Mouse (Mus musculus) heart, embryonic 11.5 days (tissue): ENCODE data around the gene Scly. TPM values are rescaled to one million over a fixed set of nuclear protein-coding genes. Genes with fewer than 3 reads are reported as not detected.

Experiments used
- ATAC-seq: fragments of 200-750 bp; cut with Nextera tagmentation; replicated peaks from 2 replicates; pipeline ENCODE4 v1.8.0; 2017; ENCODE audit warnings: moderate library complexity; ENCODE audit not compliant: insufficient number of reproducible peaks, low FRiP score, low TSS enrichment
- H3K27ac ChIP-seq: fragments of 300-500 bp; sonication (generic); 2 replicates; pipeline ENCODE4 v1.5.1; 2014; ENCODE audit warnings: mild to moderate bottlenecking, low read depth, low read length
- H3K27me3 ChIP-seq: fragments of 300-500 bp; sonication (generic); 2 replicates; pipeline ENCODE4 v1.6.1; 2014; ENCODE audit warnings: mild to moderate bottlenecking, low read length, mixed read lengths; ENCODE audit not compliant: control insufficient read depth, insufficient read depth
- H3K36me3 ChIP-seq: fragments of 300-500 bp; sonication (generic); 2 replicates; pipeline ENCODE4 v1.6.1; 2014; ENCODE audit warnings: mild to moderate bottlenecking, low read length, moderate library complexity, mixed read lengths; ENCODE audit not compliant: control insufficient read depth, insufficient read depth
- H3K4me1 ChIP-seq: fragments of 300-500 bp; sonication (generic); 2 replicates; pipeline ENCODE4 v1.6.1; 2014; ENCODE audit warnings: low read length; ENCODE audit not compliant: control insufficient read depth, insufficient read depth
- H3K4me2 ChIP-seq: fragments of 300-500 bp; sonication (generic); 2 replicates; pipeline ENCODE4 v1.6.1; 2014; ENCODE audit warnings: mild to moderate bottlenecking, moderate library complexity
- H3K4me3 ChIP-seq: fragments of 300-500 bp; sonication (generic); 2 replicates; pipeline ENCODE4 v1.5.1; 2014; ENCODE audit warnings: low read depth, low read length
- H3K9ac ChIP-seq: fragments of 300-500 bp; sonication (generic); 2 replicates; pipeline ENCODE4 v1.6.1; 2014; ENCODE audit warnings: mild to moderate bottlenecking, low read depth, low read length, moderate library complexity
- H3K9me3 ChIP-seq: fragments of 300-500 bp; sonication (generic); replicated peaks from 2 replicates; pipeline ENCODE4 v1.6.1; 2016; ENCODE audit warnings: low read length; ENCODE audit not compliant: control insufficient read depth
- WGBS: fragments of 180-500 bp; shearing (Covaris S2); extraction: QIAGEN DNeasy Blood & Tissue Kit; methylation state at CpG from one replicate; pipeline ENCODE4 v1.1.7; 2014; ENCODE audit not compliant: insufficient replicate concordance; 5-methylcytosine and 5-hydroxymethylcytosine counted together
- polyA plus RNA-seq: library from polyadenylated mRNA; unstranded; fragments of >200 nt; fragmentation: Nextera tagmentation; extraction: Ambion mirVana; gene quantifications from 2 replicates; pipeline ENCODE4 v1.2.1, GENCODE M21; 2014

Gene Scly
- polyA plus RNA-seq, 1 experiment from 2014 or later: 12.6 TPM

DNA sequence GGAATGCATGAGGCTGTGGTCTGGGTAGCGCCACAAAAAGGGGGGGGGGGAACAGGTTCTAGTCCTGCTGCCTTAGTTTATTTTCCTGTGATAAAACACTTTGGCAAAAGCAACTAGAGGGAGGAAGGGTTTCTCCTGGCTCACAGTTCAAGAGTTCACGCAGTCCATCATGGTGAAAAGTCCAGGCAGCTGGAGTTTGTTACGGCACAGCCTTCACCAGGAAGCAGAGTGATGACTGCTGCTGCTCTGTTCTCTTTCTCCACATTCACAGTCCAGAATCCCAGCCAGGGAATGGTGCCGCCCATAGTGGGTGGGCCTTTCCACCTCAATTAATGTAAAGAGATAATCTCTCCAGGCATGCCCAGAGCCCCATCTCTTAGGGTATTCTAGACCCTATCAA lies 14.1 kb downstream of the Scly start:
- no peak for ATAC-seq
- Histone ChIP-seq H3K27ac (no peak overlapping the region), H3K9ac (no peak overlapping the region), H3K9me3 (no peaks in the 10 kb centered on the region), H3K27me3 (no peaks in the 10 kb centered on the region), H3K4me3 (no peak overlapping the region), H3K36me3 (peaks cover 19% of the 10 kb centered on the region), H3K4me1 (no peaks in the 10 kb centered on the region), H3K4me2 (no peak overlapping the region)
- 81% methylated on average over 4 of the region's 4 CpGs for WGBS

DNA sequence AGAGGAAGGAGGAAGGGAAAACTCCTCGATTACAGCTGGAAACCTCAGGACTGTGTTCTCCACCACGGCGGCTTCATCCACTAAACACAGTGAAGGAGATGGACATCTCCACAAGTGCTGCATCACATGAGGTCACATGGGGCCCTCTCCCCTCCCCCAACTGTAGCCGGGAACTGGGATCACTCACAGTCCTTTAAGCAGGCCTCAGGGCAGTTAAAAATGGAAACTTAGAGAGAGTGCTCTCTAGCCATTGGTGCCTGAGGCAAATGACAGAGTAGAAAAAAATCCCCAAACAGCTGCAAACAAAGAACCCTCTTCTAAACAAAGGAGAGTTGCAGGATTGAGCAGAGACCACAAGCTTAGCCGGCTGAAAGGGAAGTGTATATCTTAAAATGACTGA lies 15.1 kb downstream of the Scly start:
- peaks cover 19% of the 10 kb centered on the region for H3K36me3 ChIP-seq
- no peaks in the 10 kb centered on the region for H3K27me3 ChIP-seq
- no peak overlapping the region for H3K9ac ChIP-seq
- 42% methylated on average over 5 of the region's 5 CpGs for WGBS
- no peak for ATAC-seq
- H3K27ac ChIP-seq: peak overlapping the region; percentile 82
- H3K4me2 ChIP-seq: no peak overlapping the region
- H3K9me3 ChIP-seq: no peaks in the 10 kb centered on the region
- H3K4me3 ChIP-seq: no peak overlapping the region
- 0 out of 2 replicates have a peak, but pooled peaks cover 2% of the 10 kb centered on the region for H3K4me1 ChIP-seq

- ATAC-seq: no peak
- no peak overlapping the region for H3K9ac ChIP-seq
- no peaks in the 10 kb centered on the region for H3K9me3 ChIP-seq
- no peaks in the 10 kb centered on the region for H3K36me3 ChIP-seq
- H3K27me3 ChIP-seq: no peaks in the 10 kb centered on the region
- no peak overlapping the region for H3K4me3 ChIP-seq
- no peak overlapping the region for H3K4me2 ChIP-seq
- 79% methylated on average over 6 of the region's 6 CpGs for WGBS
- H3K4me1 ChIP-seq: peaks cover 15% of the 10 kb centered on the region
- H3K27ac ChIP-seq: no peak overlapping the region
These were observed 19.5 kb downstream of the Scly start for GRCm38 (mm10) chr1:91317656-91318055.

DNA sequence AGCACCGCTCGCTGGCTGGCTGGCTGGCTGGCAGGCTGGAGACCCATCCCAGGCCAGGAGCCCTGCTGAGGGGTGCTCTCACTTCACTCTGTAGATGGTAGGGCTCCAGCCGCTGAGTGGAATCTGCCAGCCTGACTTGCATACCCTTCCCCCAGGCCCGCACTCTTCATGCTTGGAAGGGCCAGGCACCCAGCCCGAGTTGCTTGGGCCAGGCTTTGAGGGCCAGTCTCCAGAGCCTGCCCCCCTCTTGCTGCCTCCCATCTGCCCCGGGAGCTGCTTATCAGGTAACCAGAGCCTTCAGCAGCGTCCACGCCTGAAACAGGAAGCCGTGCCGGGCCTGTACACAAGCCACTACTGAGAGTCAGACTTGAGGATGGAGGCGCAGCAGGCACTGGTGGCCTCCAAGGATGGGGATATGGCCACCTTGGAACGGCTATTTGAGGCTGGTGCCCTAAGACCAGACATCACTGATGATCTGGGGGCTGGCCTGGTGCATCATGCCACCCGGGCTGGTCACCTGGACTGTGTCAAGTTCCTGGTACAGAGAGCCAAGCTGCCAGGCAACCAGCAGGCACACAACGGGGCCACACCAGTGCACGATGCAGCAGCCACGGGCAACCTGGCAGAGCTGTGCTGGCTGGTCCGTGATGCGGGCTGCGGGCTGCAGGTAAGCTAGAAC lies 23.8 kb downstream of the Scly start, which contains the start of gene Espnl:
TSS of gene Espnl (plus strand) at position 316 of the 679 bp plus-strand sequence.
- no peak; the same call in 1 of the 2 replicates for ATAC-seq
- Histone ChIP-seq H3K36me3 (no peaks in the 10 kb centered on the region), H3K4me3 (no peak within 1 kb of the TSS), H3K4me1 (peaks cover 15% of the 10 kb centered on the region), H3K9ac (peak within 1 kb of the TSS; percentile 29), H3K9me3 (no peaks in the 10 kb centered on the region), H3K27me3 (no peaks in the 10 kb centered on the region), H3K4me2 (peak within 1 kb of the TSS; percentile 29), H3K27ac (peak within 1 kb of the TSS; percentile 41; the same call in 1 of the 2 replicates)
- 40% methylated on average over 19 of the region's 19 CpGs for WGBS

GRCm38 (mm10) chr1:91324646-91325045 lies 26.5 kb downstream of the Scly start:
- no peaks in the 10 kb centered on the region for H3K9me3 ChIP-seq
- no peak overlapping the region for H3K4me3 ChIP-seq
- H3K27me3 ChIP-seq: no peaks in the 10 kb centered on the region
- no peak overlapping the region for H3K9ac ChIP-seq
- H3K4me1 ChIP-seq: peaks cover 12% of the 10 kb centered on the region
- no peaks in the 10 kb centered on the region for H3K36me3 ChIP-seq
- ATAC-seq: no peak
- H3K4me2 ChIP-seq: no peak overlapping the region
- H3K27ac ChIP-seq: no peak overlapping the region
- 78% methylated on average over 2 of the region's 2 CpGs for WGBS

DNA sequence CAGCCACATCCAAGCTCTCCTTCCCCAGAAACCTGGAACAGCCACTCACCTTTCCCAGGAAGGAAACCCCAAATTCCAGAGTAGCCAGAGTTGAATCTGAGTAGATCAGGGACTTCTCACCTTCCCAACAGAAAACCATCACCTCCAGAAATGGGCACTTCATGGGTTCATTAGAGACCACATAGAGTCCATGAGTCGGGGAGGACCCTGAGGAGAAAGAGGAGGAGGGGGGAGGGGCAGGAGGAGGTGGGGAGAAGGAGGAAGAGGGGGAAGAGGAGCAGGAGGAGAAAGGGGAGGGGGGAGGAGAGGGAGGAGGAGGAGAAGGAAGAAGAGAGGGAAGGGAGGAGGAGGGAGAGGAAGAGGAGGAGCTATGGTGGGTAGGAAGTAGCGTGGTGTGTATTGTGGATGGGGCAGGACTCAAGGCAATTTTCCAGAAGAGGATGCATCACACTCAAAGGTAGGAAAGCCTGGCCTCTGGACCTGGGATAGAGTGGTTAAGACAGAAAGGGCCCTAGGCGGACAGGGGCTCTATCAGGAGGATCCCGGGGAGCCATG lies 27.4 kb downstream of the Scly start:
- Histone ChIP-seq H3K4me3 (no peak overlapping the region), H3K4me1 (peaks cover 12% of the 10 kb centered on the region), H3K9ac (no peak overlapping the region), H3K27ac (no peak overlapping the region), H3K9me3 (no peaks in the 10 kb centered on the region), H3K4me2 (no peak overlapping the region), H3K36me3 (no peaks in the 10 kb centered on the region), H3K27me3 (no peaks in the 10 kb centered on the region)
- no peak for ATAC-seq
- 75% methylated on average over 4 of the region's 4 CpGs for WGBS

GRCm38 (mm10) chr1:91332102-91332501 lies 34.0 kb downstream of the Scly start:
- no peaks in the 10 kb centered on the region for H3K27me3 ChIP-seq
- H3K36me3 ChIP-seq: no peaks in the 10 kb centered on the region
- H3K4me2 ChIP-seq: no peak overlapping the region
- ATAC-seq: no peak
- no peaks in the 10 kb centered on the region for H3K9me3 ChIP-seq
- H3K27ac ChIP-seq: no peak overlapping the region
- peaks cover 9% of the 10 kb centered on the region; the same call in 1 of the 2 replicates for H3K4me1 ChIP-seq
- H3K9ac ChIP-seq: no peak overlapping the region
- H3K4me3 ChIP-seq: no peak overlapping the region
- 53% methylated on average over 4 of the region's 4 CpGs for WGBS

DNA sequence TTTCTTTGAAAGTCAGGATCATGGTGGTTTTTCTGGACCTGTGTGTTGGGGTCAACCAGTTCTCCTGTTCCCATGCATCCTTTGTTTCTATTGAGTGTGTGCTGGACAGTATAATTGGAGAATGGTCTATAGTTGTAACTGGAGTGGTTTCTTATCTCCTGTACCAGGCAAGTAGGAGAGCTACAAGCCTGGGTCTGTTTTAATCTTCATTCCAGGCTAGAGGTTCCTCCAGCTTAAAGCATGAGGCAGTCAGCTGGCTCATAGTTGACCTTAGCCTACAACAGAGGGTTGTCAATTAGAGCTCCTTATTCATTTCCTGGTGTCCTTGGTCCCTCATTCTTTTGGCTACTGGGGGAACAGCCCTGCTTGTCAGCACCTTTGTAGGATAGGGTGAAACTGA lies 35.4 kb downstream of the Scly start:
- peaks cover 9% of the 10 kb centered on the region; the same call in 1 of the 2 replicates for H3K4me1 ChIP-seq
- H3K27me3 ChIP-seq: no peaks in the 10 kb centered on the region
- H3K4me3 ChIP-seq: no peak overlapping the region
- H3K9me3 ChIP-seq: no peaks in the 10 kb centered on the region
- H3K4me2 ChIP-seq: no peak overlapping the region
- no peak overlapping the region for H3K27ac ChIP-seq
- ATAC-seq: 0 out of 2 replicates have a peak, but pooled peaks have one; percentile 19
- H3K9ac ChIP-seq: no peak overlapping the region
- H3K36me3 ChIP-seq: no peaks in the 10 kb centered on the region

- peaks cover 3% of the 10 kb centered on the region; the same call in 1 of the 2 replicates for H3K27me3 ChIP-seq
- WGBS: 84% methylated on average over 7 of the region's 7 CpGs
These were observed 39.2 kb downstream of the Scly start for GRCm38 (mm10) chr1:91337355-91337754.

More at GRCm38 (mm10) chr1:91337355-91337754, 39.2 kb downstream of the Scly start:
- no peak overlapping the region for H3K27ac ChIP-seq
- H3K4me3 ChIP-seq: no peak overlapping the region
- H3K4me1 ChIP-seq: peaks cover 9% of the 10 kb centered on the region; the same call in 1 of the 2 replicates
- no peak overlapping the region for H3K4me2 ChIP-seq
- no peak for ATAC-seq
- no peaks in the 10 kb centered on the region for H3K9me3 ChIP-seq
- no peaks in the 10 kb centered on the region for H3K36me3 ChIP-seq
- no peak overlapping the region for H3K9ac ChIP-seq
